Mouse (Mus musculus) thymus, adult 2 months (tissue): ENCODE data around the gene Taf11.

ENCODE experiments used
- CTCF ChIP-seq: fragments of 200-500 bp; IDR thresholded peaks from 2 replicates; pipeline ENCODE4 v1.5.1; 2012; ENCODE audit warnings: mild to moderate bottlenecking, control low read depth, low read length, moderate library complexity, borderline replicate concordance; ENCODE audit not compliant: control insufficient read depth, poor library complexity, insufficient read depth; ENCODE audit errors: extremely low read depth
- POLR2A ChIP-seq: fragments of 200-500 bp; IDR thresholded peaks from 2 replicates; pipeline ENCODE4 v1.6.1; 2012; ENCODE audit warnings: mild to moderate bottlenecking, low read length, control low read depth, moderate library complexity; ENCODE audit not compliant: control insufficient read depth, poor library complexity, insufficient read depth; ENCODE audit errors: extremely low read depth

- TF ChIP-seq CTCF (no peak), POLR2A (no peak)
These were observed 30.7 kb upstream of the Taf11 start for GRCm38 (mm10) chr17:27940352-27940751.
